Mouse (Mus musculus): Measurements from ENCODE around the gene Ltbp4. TPM values are rescaled to one million over a fixed set of nuclear protein-coding genes. Genes with fewer than 3 reads are reported as not detected.
A peak's percentile ranks its signal among the peaks of the same experiment; 100 is the strongest.

Ltbp4 gene
- polyA plus RNA-seq, 1 experiment from 2014 or later: 10.3 TPM

- no peak for TF ChIP-seq CTCF (IDR thresholded peaks at IDR 0.05)
- no peak for DNase-seq (ENCODE audit: low read depth, low spot score)
- ATAC-seq: no peak
- POLR2A ChIA-PET: no interaction called here
- CTCF ChIA-PET: interaction anchor here (1.3 kb wide), 1 partner anchor 35 kb away, joined by 4 read pairs; no protein-coding TSS in a partner anchor
- in situ Hi-C loops (cut with MboI; ENCODE audit: low pct_unique_long_range_greater_than_20kb): no loop called here
- H3K27me3 ChIP-seq: peaks cover 62% of the 10 kb centered on the region
Observed at GRCm38 (mm10) chr7:27367976-27368375, 30.5 kb upstream of the Ltbp4 start.

DNA sequence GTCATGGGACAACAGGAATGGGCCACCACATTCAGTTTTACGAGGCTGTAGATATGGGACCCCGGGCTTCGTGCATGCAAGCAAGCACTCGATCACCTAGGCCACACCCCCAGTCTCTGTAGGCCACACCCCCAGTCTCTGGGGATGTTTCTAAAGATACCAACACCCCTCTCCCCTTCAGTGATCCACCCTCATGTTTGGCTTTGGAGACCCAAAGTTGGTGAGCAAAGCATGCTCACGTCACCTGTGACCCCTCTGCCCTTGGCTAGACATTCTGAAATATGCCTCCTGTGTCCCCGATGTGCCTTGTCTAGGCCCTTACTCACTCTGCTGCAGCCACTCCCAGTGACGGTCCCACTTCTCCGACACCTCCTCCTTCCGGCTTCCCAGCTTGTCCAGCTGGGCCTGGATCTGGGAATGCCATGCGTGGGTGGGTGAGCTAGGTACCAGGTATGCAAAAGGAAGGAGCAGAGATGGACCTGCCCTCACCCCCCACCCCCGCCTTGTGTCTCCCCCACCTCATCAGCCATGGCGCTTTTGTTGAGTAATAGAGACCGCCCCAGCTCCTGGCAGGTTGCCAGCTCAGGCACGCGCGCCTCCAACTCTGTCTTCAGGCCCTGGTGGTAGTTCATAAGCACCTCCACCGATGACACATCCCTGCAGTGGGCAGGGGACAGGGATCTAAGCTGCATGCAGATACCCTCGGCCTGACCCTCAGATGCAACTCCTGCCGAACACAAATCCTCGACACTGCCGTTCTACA lies 28.8 kb upstream of the Ltbp4 start:
- no peak for DNase-seq (ENCODE audit: low read depth, low spot score)
- peaks cover 45% of the 10 kb centered on the region for H3K27me3 ChIP-seq
- CTCF ChIA-PET: no interaction called here
- in situ Hi-C loops (cut with MboI; ENCODE audit: low pct_unique_long_range_greater_than_20kb): no loop called here
- POLR2A ChIA-PET: no interaction called here
- no peak for ATAC-seq
- no peak for TF ChIP-seq CTCF (IDR thresholded peaks at IDR 0.05)

- DNase-seq (ENCODE audit: low read depth, low spot score) (no peak), ATAC-seq (no peak)
- H3K27me3 ChIP-seq: peaks cover 28% of the 10 kb centered on the region
- ChIA-PET CTCF (no interaction called here), POLR2A (no interaction called here)
- no peak for TF ChIP-seq CTCF (IDR thresholded peaks at IDR 0.05)
- in situ Hi-C loops (cut with MboI; ENCODE audit: low pct_unique_long_range_greater_than_20kb): no loop called here
Observed at GRCm38 (mm10) chr7:27364379-27364778, 26.9 kb upstream of the Ltbp4 start.

- peaks cover 9% of the 10 kb centered on the region for H3K27me3 ChIP-seq
- CTCF ChIA-PET: interaction anchor here (1.0 kb wide), 1 partner anchor 17 kb away, joined by 4 read pairs; no protein-coding TSS in a partner anchor
Observed at GRCm38 (mm10) chr7:27361283-27361946, 23.9 kb upstream of the Ltbp4 start.

GRCm38 (mm10) chr7:27360749-27361148 lies 23.3 kb upstream of the Ltbp4 start:
- POLR2A ChIA-PET: interaction anchor here (0.5 kb wide), 1 partner anchor 15 kb away, joined by 4 read pairs; no protein-coding TSS in a partner anchor
- ATAC-seq: no peak
- no peak for DNase-seq (ENCODE audit: low read depth, low spot score)
- CTCF ChIA-PET: interaction anchor here (1.0 kb wide), 1 partner anchor 18 kb away, joined by 4 read pairs; no protein-coding TSS in a partner anchor
- in situ Hi-C loops (cut with MboI; ENCODE audit: low pct_unique_long_range_greater_than_20kb): no loop called here
- H3K27me3 ChIP-seq: peaks cover 9% of the 10 kb centered on the region
- no peak for TF ChIP-seq CTCF (IDR thresholded peaks at IDR 0.05)

More at GRCm38 (mm10) chr7:27361283-27361946, 23.9 kb upstream of the Ltbp4 start:
- peak; percentile 98 for ATAC-seq
- peak; percentile 97 for DNase-seq (ENCODE audit: low read depth, low spot score)
- no peak for TF ChIP-seq CTCF (IDR thresholded peaks at IDR 0.05)
- POLR2A ChIA-PET: no interaction called here
- in situ Hi-C loops (cut with MboI; ENCODE audit: low pct_unique_long_range_greater_than_20kb): no loop called here

- ChIA-PET POLR2A (interaction anchor here (0.5 kb wide), 1 partner anchor 16 kb away, joined by 4 read pairs; no protein-coding TSS in a partner anchor), CTCF (interaction anchor here (1.1 kb wide), 1 partner anchor 26 kb away, joined by 3 read pairs; no protein-coding TSS in a partner anchor)
- TF ChIP-seq CTCF (IDR thresholded peaks at IDR 0.05): no peak
- peaks cover 9% of the 10 kb centered on the region for H3K27me3 ChIP-seq
- ATAC-seq: no peak
- in situ Hi-C loops (cut with MboI; ENCODE audit: low pct_unique_long_range_greater_than_20kb): no loop called here
- no peak for DNase-seq (ENCODE audit: low read depth, low spot score)
Observed at GRCm38 (mm10) chr7:27359706-27360358, 22.3 kb upstream of the Ltbp4 start.

DNA sequence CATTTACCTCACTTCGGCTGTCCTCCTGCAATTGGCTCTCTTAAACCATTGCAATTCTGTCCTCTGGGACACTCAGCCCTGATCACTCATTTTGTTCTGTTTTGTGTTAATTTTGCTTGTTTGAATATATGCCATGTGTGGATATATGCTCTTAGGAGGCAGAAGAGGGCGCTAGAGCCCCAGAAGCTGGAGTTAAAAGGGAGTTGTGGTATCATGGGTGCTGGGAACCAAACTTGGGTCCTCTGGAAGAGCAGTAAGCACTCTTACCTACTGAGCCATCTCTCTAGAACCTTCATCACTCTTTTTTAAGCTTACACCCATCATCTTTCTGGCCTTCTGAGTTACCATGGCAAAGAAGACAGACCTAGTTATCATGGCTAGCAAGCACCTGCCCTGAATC lies 21.7 kb upstream of the Ltbp4 start:
- H3K27me3 ChIP-seq: peaks cover 3% of the 10 kb centered on the region
- ChIA-PET CTCF (interaction anchor here (1.1 kb wide), 1 partner anchor 25 kb away, joined by 3 read pairs; no protein-coding TSS in a partner anchor), POLR2A (no interaction called here)
- DNase-seq (ENCODE audit: low read depth, low spot score) (no peak), ATAC-seq (no peak)
- in situ Hi-C loops (cut with MboI; ENCODE audit: low pct_unique_long_range_greater_than_20kb): no loop called here
- no peak for TF ChIP-seq CTCF (IDR thresholded peaks at IDR 0.05)

- ChIA-PET POLR2A (no interaction called here), CTCF (no interaction called here)
- in situ Hi-C loops (cut with MboI; ENCODE audit: low pct_unique_long_range_greater_than_20kb): no loop called here
- DNase-seq (ENCODE audit: low read depth, low spot score): no peak
- ATAC-seq: no peak
- TF ChIP-seq CTCF (IDR thresholded peaks at IDR 0.05): no peak
- no peaks in the 10 kb centered on the region for H3K27me3 ChIP-seq
Observed at GRCm38 (mm10) chr7:27357595-27357978, 20.1 kb upstream of the Ltbp4 start.

- DNase-seq (ENCODE audit: low read depth, low spot score) (no peak), ATAC-seq (no peak)
- ChIA-PET POLR2A (no interaction called here), CTCF (no interaction called here)
- in situ Hi-C loops (cut with MboI; ENCODE audit: low pct_unique_long_range_greater_than_20kb): no loop called here
- no peak for TF ChIP-seq CTCF (IDR thresholded peaks at IDR 0.05)
- no peaks in the 10 kb centered on the region for H3K27me3 ChIP-seq
Observed at GRCm38 (mm10) chr7:27356861-27357594, 19.5 kb upstream of the Ltbp4 start, which contains the start of gene Gm20479. TSS of gene Gm20479 (minus strand) at chr7:27357419.

DNA sequence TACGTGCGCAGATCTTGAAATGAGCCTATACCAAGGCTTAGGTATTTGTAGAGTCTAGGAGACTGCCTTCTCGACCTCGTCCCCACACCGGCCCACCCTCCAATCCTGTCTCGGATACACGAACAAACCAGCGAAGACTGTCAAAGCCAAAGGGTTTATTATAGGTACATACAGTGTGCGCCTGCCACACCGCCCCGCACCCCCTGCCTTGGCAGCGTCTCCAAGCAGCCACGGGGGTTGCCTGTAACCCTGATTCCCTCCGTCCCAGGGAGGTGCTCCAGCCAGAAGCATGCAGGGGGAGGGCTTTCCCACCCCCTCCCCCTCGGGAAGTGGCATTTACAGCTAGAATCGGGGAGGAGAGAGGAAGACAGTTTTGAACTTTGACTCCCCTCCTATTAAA lies 18.8 kb upstream of the Ltbp4 start:
- ATAC-seq (no peak), DNase-seq (ENCODE audit: low read depth, low spot score) (no peak)
- in situ Hi-C loops (cut with MboI; ENCODE audit: low pct_unique_long_range_greater_than_20kb): no loop called here
- no peaks in the 10 kb centered on the region for H3K27me3 ChIP-seq
- no peak for TF ChIP-seq CTCF (IDR thresholded peaks at IDR 0.05)
- CTCF ChIA-PET: interaction anchor here (1.0 kb wide), 1 partner anchor 24 kb away, joined by 4 read pairs; no protein-coding TSS in a partner anchor
- POLR2A ChIA-PET: interaction anchor here (1.0 kb wide), 1 partner anchor 25 kb away, joined by 4 read pairs; no protein-coding TSS in a partner anchor
